Mouse (Mus musculus) bone marrow, adult 2 months (tissue): Measurements from ENCODE around the gene Ppp2r1b. TPM values are rescaled to one million over a fixed set of nuclear protein-coding genes. Genes with fewer than 3 reads are reported as not detected.

Source experiments
- H3K27ac ChIP-seq: fragments of 200-500 bp; 2 replicates; pipeline ENCODE4 v1.5.1; 2012; ENCODE audit warnings: low read depth, mild to moderate bottlenecking, control low read depth, inconsistent platforms, low read length; ENCODE audit not compliant: control insufficient read depth, poor library complexity, insufficient read depth
- H3K4me1 ChIP-seq: fragments of 200-500 bp; 2 replicates; pipeline ENCODE4 v1.6.1; 2011; ENCODE audit warnings: low read length; ENCODE audit not compliant: control insufficient read depth, insufficient read depth
- H3K4me3 ChIP-seq: fragments of 200-500 bp; replicated peaks from 2 replicates; pipeline ENCODE3; 2011; ENCODE audit warnings: mild to moderate bottlenecking, low read depth, low read length, control low read depth; ENCODE audit not compliant: control insufficient read depth
- CTCF ChIP-seq: fragments of 200-500 bp; IDR thresholded peaks from 2 replicates; pipeline ENCODE4 v1.5.1; 2011; ENCODE audit warnings: low read length, control low read depth; ENCODE audit not compliant: control insufficient read depth, insufficient read depth
- POLR2A ChIP-seq: fragments of 200-500 bp; IDR thresholded peaks from 2 replicates; pipeline ENCODE4 v1.6.1; 2011; ENCODE audit warnings: low read depth, mild to moderate bottlenecking, control low read depth, low read length, borderline replicate concordance; ENCODE audit not compliant: control insufficient read depth
- WGBS: fragments of 180-500 bp; shearing (Covaris S2); methylation state at CpG from one replicate; pipeline ENCODE4 v1.1.7; 2018; 5-methylcytosine and 5-hydroxymethylcytosine counted together
- polyA plus RNA-seq: library from polyadenylated mRNA; stranded (reverse); fragments of >200 nt; gene quantifications from 2 replicates; pipeline ENCODE4 v1.2.4, GENCODE M21; 2011; ENCODE audit warnings: low replicate concordance; ENCODE audit not compliant: missing spikeins, insufficient read depth, insufficient read length

Gene Ppp2r1b
- polyA plus RNA-seq, 1 experiment, result 18.1 TPM

DNA sequence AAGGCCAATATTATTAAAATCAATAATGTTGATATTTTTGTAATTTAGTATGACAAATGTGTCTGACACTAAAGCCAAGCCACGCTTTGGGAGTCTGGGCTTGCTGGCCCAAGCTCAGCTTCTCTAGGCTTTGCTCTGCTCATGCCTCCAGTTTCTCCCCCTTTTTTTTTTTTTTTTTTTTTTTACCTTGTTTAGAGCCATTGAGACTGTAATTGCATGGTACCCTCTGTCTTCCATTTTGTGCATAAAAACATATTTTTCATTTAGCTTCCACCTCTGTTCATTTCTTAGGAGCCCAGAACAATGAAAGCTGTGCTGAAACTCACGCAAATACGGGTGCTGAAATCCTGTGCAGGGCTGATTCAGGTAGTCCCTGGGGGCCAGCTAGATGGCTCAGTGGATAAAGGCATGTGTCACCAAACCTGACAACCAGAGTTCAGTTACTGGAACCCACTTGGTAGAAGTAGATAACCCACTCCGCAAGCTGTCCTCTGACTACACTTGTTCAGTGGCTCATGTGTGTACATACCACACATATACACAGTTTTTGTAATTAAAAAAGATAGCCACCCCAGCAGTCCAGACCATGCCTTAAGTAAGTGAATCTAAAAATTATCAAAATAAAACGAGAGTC is 10.1 kb downstream of the Ppp2r1b start:
- TF ChIP-seq POLR2A (no peak), CTCF (no peak)
- no peak overlapping the region for H3K4me3 ChIP-seq
- H3K27ac ChIP-seq, result peak overlapping the region; percentile 32; the same call in 1 of the 2 replicates
- peaks cover 7% of the 10 kb centered on the region for H3K4me1 ChIP-seq
- WGBS, result 63% methylated on average over 5 of the region's 5 CpGs

GRCm38 (mm10) chr9:50855780-50856179 is 10.7 kb downstream of the Ppp2r1b start:
- Histone ChIP-seq H3K4me1 (peaks cover 6% of the 10 kb centered on the region), H3K4me3 (no peak overlapping the region)

DNA sequence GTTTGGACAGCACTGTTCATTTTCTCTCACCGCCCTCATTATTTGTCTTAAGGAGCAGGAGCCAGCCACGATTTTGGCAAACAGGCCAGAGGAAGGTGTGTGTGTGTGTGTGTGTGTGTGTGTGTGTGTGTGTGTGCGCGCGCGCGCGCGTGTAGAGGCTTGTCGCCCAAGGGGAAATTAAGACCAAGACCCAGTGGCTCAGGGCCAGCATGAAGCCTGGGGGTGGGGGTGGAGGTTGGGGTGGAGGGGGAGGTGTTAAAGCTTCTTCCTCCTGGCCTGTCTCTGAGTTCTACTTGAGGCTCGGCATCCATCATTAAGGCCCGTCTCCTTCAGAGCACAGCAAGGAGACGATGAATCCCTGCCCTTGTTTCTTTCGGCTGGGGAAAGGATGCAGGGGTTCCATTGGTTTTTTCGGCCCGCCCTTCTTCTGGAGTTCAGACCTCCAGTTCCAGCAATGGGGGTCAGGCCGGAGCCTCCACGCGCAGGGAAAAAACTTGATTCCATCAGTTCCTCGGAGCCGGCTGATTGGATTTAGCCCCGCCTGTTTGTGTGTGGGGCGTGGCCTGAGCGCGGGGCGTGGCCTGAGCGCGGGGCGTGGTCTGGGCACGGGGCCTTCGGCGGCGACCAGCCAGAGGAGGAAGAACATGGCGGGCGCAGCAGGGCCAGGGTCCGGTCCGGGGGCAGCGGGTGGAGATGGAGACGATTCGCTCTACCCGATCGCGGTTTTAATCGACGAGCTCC is 11.4 kb downstream of the Ppp2r1b start:
- Histone ChIP-seq H3K4me1 (peaks cover 3% of the 10 kb centered on the region), H3K27ac (peak overlapping the region; percentile 43), H3K4me3 (peak overlapping the region; percentile 83)
- TF ChIP-seq CTCF (no peak), POLR2A (peak; percentile 94)
- WGBS, result under 1% methylated on average over 44 of the region's 45 CpGs

More at GRCm38 (mm10) chr9:50855780-50856179, 10.7 kb downstream of the Ppp2r1b start:
- TF ChIP-seq POLR2A (no peak), CTCF (no peak)
- WGBS, result 62% methylated on average over 5 of the region's 5 CpGs
- H3K27ac ChIP-seq, result peak overlapping the region; percentile 43; the same call in 1 of the 2 replicates

- H3K27ac ChIP-seq, result peak overlapping the region; percentile 29
- WGBS, result under 1% methylated on average over 46 of the region's 46 CpGs
- H3K4me1 ChIP-seq, result peaks cover 3% of the 10 kb centered on the region
- TF ChIP-seq POLR2A (no peak), CTCF (no peak)
- H3K4me3 ChIP-seq, result peak overlapping the region; percentile 83
Observed at GRCm38 (mm10) chr9:50857082-50857641, 12.1 kb downstream of the Ppp2r1b start.

DNA sequence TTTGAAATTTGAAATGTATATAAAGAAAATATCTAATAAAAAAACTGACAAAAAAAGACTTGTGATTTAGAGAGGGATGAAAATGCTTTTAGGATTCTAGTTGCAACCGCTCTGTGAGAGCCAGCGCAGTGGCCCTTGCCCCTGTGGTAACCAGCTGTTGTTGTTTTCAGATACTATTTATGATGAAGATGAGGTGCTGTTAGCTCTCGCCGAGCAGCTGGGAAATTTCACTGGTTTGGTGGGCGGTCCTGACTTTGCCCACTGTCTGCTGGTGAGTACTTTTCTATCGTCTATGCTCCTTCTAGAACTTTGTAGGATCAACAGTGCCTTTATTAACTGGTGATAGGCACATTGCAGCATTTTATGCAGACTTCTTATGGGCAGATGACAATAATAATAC is 13.6 kb downstream of the Ppp2r1b start:
- Histone ChIP-seq H3K4me3 (no peak overlapping the region), H3K4me1 (no peaks in the 10 kb centered on the region; the same call in 1 of the 2 replicates), H3K27ac (no peak overlapping the region)
- TF ChIP-seq CTCF, result no peak
- TF ChIP-seq POLR2A, result no peak
- 93% methylated on average over 6 of the region's 6 CpGs for WGBS

DNA sequence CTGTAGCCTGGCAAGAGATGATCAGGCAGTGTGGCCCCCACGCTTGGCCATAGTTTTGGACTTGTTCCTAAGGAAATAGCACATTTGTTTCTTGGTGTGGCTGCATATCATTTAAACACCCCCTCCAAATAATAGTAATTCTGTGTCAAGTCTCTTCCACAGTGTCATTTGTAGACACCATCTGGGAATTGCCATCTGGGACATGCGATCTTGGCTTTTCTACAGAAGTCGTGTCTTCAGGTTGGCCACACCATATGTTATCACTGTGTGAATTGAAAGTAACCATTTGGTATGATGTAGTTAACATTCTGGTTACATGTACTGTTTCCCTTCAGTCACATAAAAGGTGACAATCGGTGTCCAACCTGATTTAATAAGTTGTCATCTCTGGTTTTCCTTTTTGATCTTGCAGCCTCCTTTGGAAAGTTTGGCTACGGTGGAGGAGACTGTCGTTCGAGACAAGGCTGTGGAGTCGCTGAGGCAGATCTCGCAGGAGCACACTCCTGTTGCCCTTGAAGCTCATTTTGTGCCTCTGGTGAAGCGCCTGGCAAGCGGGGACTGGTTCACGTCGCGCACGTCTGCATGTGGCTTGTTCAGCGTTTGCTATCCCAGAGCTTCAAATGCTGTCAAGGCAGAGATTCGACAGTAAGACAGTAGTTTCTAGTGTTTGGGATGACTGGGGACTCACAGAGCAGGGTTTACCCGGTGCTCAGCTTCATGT is 16.2 kb downstream of the Ppp2r1b start:
- Histone ChIP-seq H3K4me1 (peaks cover 1% of the 10 kb centered on the region), H3K27ac (no peak overlapping the region), H3K4me3 (no peak overlapping the region)
- TF ChIP-seq CTCF (no peak), POLR2A (no peak)
- 94% methylated on average over 18 of the region's 18 CpGs for WGBS

DNA sequence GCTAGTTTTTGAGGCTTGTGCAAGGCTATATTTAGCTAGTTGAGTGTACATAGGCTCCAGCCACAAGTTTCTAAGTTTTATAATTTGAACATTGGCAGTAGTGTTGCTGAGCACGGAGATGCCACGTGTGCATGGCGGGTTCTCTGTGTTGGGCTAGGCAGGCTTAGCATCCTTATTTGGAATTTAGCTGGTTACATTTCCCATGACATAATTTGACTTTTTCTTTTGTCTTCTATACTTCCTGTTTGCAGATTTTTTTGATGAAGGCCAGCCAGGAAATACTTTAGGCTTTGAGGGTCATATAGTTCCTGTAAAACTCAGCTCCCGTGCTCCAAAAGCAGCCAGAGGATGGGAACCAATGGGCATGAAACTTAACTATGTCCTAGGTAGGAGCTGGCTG is 18.7 kb downstream of the Ppp2r1b start:
- H3K27ac ChIP-seq, result no peak overlapping the region
- no peak overlapping the region for H3K4me3 ChIP-seq
- 85% methylated on average over 4 of the region's 4 CpGs for WGBS
- H3K4me1 ChIP-seq, result peaks cover 1% of the 10 kb centered on the region
- TF ChIP-seq CTCF (no peak), POLR2A (no peak)

- H3K4me1 ChIP-seq, result peaks cover 1% of the 10 kb centered on the region
- H3K4me3 ChIP-seq, result no peak overlapping the region
- no peak for TF ChIP-seq POLR2A
- TF ChIP-seq CTCF, result no peak
- 84% methylated on average over 5 of the region's 5 CpGs for WGBS
- H3K27ac ChIP-seq, result no peak overlapping the region
Observed at GRCm38 (mm10) chr9:50864877-50865276, 19.8 kb downstream of the Ppp2r1b start.
